Mouse (Mus musculus) kidney, embryonic 15.5 days (tissue): ENCODE results near the gene Smim7. TPM values are rescaled to one million over a fixed set of nuclear protein-coding genes. Genes with fewer than 3 reads are reported as not detected.

Experiments used
- ATAC-seq: fragments of 200-750 bp; cut with Nextera tagmentation; replicated peaks from 2 replicates; pipeline ENCODE4 v1.8.0; 2017; ENCODE audit warnings: moderate TSS enrichment; ENCODE audit not compliant: low FRiP score
- H3K27ac ChIP-seq: fragments of 300-500 bp; sonication (generic); 2 replicates; pipeline ENCODE4 v1.5.1; 2015; ENCODE audit warnings: mild to moderate bottlenecking, inconsistent platforms
- H3K27me3 ChIP-seq: fragments of 300-500 bp; sonication (generic); 2 replicates; pipeline ENCODE4 v1.6.1; 2015; ENCODE audit warnings: inconsistent platforms
- H3K36me3 ChIP-seq: fragments of 300-500 bp; sonication (generic); 2 replicates; pipeline ENCODE4 v1.6.1; 2015; ENCODE audit warnings: inconsistent platforms
- H3K4me1 ChIP-seq: fragments of 300-500 bp; sonication (generic); 2 replicates; pipeline ENCODE4 v1.6.1; 2015; ENCODE audit warnings: inconsistent platforms
- H3K4me2 ChIP-seq: fragments of 300-500 bp; sonication (generic); 2 replicates; pipeline ENCODE4 v1.6.1; 2015; ENCODE audit warnings: moderate library complexity, mild to moderate bottlenecking, inconsistent platforms
- H3K4me3 ChIP-seq: fragments of 300-500 bp; sonication (generic); replicated peaks from 2 replicates; pipeline ENCODE4 v1.5.1; 2015; ENCODE audit warnings: mild to moderate bottlenecking, inconsistent platforms
- H3K9ac ChIP-seq: fragments of 300-500 bp; sonication (generic); 2 replicates; pipeline ENCODE4 v1.6.1; 2015; ENCODE audit warnings: mild to moderate bottlenecking, inconsistent platforms
- H3K9me3 ChIP-seq: fragments of 300-500 bp; sonication (generic); replicated peaks from 2 replicates; pipeline ENCODE4 v1.6.1; 2016; ENCODE audit warnings: inconsistent platforms
- WGBS: fragments of 180-500 bp; shearing (Covaris S2); methylation state at CpG from one replicate; pipeline ENCODE4 v1.1.7; 2015; ENCODE audit warnings: mixed read lengths; 5-methylcytosine and 5-hydroxymethylcytosine counted together
- polyA plus RNA-seq: library from polyadenylated mRNA; unstranded; fragments of >200 nt; fragmentation: Nextera tagmentation; extraction: Ambion mirVana; gene quantifications from 2 replicates; pipeline ENCODE4 v1.2.1, GENCODE M21; 2015

The Smim7 gene
- polyA plus RNA-seq, 1 experiment from 2014 or later = 114 TPM

DNA sequence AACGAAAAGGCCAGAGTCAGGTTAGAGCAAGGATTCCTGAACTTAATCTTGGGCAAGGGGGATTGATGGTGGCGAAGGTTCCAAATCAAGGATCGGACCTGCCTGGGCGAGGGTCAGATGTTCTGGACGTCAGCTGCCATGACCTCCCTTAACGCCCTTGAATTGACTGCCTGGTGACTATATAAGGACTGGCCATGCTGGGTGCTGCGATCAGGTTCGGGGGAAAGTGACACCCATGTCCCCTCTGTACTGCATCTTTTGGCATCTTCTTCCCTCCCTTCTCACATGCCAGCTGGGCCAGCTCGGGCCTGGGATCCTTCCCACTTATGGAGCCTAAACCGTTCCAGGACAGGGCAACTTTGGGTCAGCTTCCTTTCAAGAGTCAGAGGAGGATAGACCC, 1.6 kb upstream of the Smim7 start:
- H3K9ac ChIP-seq = peak overlapping the region; percentile 65
- peaks cover 23% of the 10 kb centered on the region for H3K36me3 ChIP-seq
- no peaks in the 10 kb centered on the region; the same call in 1 of the 2 replicates for H3K9me3 ChIP-seq
- H3K27ac ChIP-seq = peak overlapping the region; percentile 99
- no peak for ATAC-seq
- peak overlapping the region; percentile 68 for H3K4me3 ChIP-seq
- H3K4me2 ChIP-seq = peak overlapping the region; percentile 93
- no peaks in the 10 kb centered on the region for H3K27me3 ChIP-seq
- WGBS = 3% methylated on average over 10 of the region's 10 CpGs
- H3K4me1 ChIP-seq = peaks cover 37% of the 10 kb centered on the region

DNA sequence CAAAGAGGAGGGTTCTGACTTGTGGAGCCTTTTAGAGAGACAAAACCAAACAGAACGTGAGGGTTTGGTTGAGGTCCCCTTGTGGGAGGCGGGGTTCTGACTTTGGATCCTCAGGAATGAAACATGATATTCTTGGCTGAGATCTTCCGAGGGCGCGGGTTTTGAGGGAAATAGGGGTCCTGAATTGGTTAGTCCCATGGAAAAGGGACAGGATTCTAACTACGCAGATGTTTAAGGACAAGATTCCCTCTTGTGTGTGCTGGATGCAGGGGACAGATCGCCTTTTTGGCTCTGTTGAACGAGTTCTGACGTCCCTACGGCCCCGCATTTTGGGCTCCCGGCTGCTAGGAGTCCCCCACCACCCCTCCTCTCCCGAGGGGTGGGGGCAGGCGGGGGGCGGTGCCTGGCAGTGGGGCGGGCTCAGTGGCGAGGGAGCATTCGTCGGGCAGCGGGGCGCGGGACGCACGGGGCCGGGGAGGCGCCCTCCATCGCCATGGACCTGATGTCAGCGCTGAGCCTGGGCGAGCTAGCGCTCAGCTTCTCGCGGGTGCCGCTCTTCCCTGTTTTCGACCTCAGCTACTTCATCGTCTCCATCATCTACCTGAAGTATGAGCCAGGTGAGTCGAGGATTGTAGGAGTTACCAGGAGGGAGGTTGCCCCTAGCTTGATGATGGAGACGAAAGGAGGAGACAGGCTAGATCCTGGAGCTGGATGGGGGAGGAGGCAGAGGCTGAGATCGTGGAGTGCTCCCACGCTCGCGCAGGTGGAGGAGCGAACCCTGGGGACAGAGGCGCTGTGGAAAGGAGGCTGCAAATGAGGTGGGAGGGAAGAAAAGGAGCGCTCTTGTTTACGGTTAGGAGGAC, 954 bp upstream of the Smim7 start, which contains the start of gene Tmem38a:
Tmem38a (plus strand) TSS at position 445 of the 863 bp plus-strand sequence.
- peaks cover 29% of the 10 kb centered on the region for H3K36me3 ChIP-seq
- peak within 1 kb of the TSS; percentile 65 for H3K9ac ChIP-seq
- H3K4me3 ChIP-seq = peak within 1 kb of the TSS; percentile 68
- no peaks in the 10 kb centered on the region for H3K9me3 ChIP-seq
- peaks cover 37% of the 10 kb centered on the region for H3K4me1 ChIP-seq
- ATAC-seq = peak; percentile 40
- under 1% methylated on average over 43 of the region's 45 CpGs for WGBS
- H3K4me2 ChIP-seq = peak within 1 kb of the TSS; percentile 93
- no peaks in the 10 kb centered on the region for H3K27me3 ChIP-seq
- H3K27ac ChIP-seq = peak within 1 kb of the TSS; percentile 99

DNA sequence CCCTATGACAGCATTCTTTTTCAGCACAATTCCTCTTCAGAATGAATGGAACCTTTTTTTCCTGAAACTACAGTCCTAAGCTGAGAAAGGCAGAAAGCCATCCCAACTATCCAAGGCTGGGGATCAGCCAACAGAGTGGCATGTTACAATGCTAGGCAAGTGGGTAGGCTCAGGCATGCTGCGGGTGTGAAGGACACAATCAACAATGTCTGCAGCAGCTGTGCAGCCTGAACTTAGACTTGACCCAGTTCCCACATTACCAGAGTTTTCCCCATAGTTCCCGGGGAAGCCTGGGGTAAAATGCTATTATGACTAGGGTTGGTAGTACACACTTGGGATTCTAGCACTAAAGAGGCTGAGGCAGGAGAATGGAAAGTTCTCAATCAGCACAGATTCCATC, 4.9 kb downstream of the Smim7 start:
- 95% methylated on average over 2 of the region's 2 CpGs for WGBS
- no peak overlapping the region for H3K4me3 ChIP-seq
- H3K4me2 ChIP-seq = no peak overlapping the region
- no peak for ATAC-seq
- H3K4me1 ChIP-seq = peaks cover 20% of the 10 kb centered on the region
- H3K36me3 ChIP-seq = peaks cover 72% of the 10 kb centered on the region
- no peaks in the 10 kb centered on the region for H3K27me3 ChIP-seq
- no peak overlapping the region for H3K9ac ChIP-seq
- no peak overlapping the region for H3K27ac ChIP-seq
- H3K9me3 ChIP-seq = no peaks in the 10 kb centered on the region

DNA sequence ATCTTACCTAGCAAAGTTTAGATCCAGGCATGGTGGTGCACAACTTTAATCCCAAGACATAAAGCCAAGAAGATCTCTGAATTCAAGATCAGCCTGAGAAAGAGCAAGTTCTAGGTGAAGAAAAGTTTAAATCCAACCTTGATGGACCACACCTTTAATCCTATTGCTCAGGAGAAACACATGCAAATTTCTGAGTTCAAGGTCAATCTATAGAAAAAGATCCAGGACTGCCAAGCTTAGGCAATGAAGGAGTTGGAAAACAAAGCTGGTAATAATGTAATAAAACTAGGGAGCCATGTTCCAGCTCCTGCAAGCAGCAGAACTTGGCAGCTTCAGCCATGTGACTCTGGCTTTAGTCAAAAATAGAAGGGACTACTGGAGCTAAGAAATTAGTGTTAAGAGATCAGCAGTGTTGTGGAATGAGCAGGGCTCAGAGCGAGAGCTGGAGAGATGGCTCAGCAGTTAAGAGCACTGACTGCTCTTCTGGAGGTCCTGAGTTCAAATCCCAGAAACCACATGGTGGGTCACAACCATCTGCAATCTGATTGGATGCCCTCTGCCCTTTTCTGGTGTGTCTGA, 9.7 kb downstream of the Smim7 start:
- Histone ChIP-seq H3K27ac (no peak overlapping the region), H3K4me2 (no peak overlapping the region), H3K9me3 (no peaks in the 10 kb centered on the region), H3K9ac (no peak overlapping the region), H3K4me3 (no peak overlapping the region), H3K27me3 (no peaks in the 10 kb centered on the region), H3K4me1 (no peaks in the 10 kb centered on the region), H3K36me3 (peaks cover 70% of the 10 kb centered on the region)
- ATAC-seq = no peak
- WGBS = 81% methylated on average over 1 of the region's 1 CpGs

DNA sequence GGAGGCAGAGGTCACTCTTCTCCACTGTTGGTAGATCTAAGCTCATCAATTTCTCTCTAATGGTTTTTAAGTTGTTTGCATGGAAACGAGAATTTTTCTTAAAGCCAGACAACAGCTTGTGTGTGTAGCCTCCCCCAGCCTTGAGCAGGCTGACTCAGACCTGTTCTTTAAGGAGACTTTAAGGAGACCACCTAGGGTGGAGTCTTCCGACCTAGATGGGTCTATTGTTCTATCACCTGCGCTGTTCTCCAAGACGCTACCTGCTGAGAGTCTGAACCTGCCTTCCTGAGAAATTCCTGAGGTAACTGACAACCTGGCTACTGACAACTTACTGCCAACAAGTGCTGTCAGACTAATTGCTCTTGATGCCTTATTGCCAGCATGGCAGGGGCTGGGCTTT, 15.1 kb downstream of the Smim7 start:
- 65% methylated on average over 4 of the region's 4 CpGs for WGBS
- H3K9me3 ChIP-seq = no peaks in the 10 kb centered on the region
- H3K27me3 ChIP-seq = no peaks in the 10 kb centered on the region
- H3K4me2 ChIP-seq = no peak overlapping the region
- H3K36me3 ChIP-seq = peaks cover 53% of the 10 kb centered on the region
- ATAC-seq = no peak
- H3K4me1 ChIP-seq = no peaks in the 10 kb centered on the region
- no peak overlapping the region for H3K4me3 ChIP-seq
- no peak overlapping the region for H3K9ac ChIP-seq
- no peak overlapping the region for H3K27ac ChIP-seq

DNA sequence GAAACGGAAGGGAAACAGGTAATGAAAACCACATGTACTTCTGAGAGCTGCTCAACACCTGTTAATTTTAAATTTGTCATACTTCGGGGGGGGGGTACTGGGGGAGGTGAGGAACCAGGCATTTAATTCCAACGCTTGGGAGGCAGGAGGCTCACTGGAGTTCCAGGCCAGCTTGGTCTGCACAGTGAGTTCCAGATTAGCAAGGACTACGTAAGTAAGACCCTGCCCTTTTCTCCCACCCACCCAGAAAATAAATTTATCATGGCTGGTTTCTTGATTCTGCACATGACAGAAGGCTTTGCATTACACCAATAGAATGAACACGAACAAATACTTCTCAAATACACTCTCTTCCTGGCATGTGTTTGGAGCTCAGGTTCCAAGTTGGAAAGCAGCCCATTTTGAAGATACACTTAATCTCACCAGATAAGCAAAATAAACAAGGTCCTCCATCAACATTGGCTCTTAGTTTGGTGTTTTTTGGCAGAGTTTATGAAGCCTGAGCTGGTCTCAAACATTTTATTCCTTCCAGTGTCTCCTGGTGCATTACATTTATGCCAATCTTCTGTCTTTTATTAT, 21.5 kb downstream of the Smim7 start:
- WGBS = 13% methylated on average over 5 of the region's 5 CpGs
- Histone ChIP-seq H3K27me3 (no peaks in the 10 kb centered on the region), H3K9me3 (no peaks in the 10 kb centered on the region), H3K27ac (peak overlapping the region; percentile 98), H3K36me3 (peaks cover 37% of the 10 kb centered on the region), H3K4me1 (peaks cover 24% of the 10 kb centered on the region), H3K4me3 (peak overlapping the region; percentile 76), H3K4me2 (peak overlapping the region; percentile 91), H3K9ac (peak overlapping the region; percentile 98)
- ATAC-seq = no peak

DNA sequence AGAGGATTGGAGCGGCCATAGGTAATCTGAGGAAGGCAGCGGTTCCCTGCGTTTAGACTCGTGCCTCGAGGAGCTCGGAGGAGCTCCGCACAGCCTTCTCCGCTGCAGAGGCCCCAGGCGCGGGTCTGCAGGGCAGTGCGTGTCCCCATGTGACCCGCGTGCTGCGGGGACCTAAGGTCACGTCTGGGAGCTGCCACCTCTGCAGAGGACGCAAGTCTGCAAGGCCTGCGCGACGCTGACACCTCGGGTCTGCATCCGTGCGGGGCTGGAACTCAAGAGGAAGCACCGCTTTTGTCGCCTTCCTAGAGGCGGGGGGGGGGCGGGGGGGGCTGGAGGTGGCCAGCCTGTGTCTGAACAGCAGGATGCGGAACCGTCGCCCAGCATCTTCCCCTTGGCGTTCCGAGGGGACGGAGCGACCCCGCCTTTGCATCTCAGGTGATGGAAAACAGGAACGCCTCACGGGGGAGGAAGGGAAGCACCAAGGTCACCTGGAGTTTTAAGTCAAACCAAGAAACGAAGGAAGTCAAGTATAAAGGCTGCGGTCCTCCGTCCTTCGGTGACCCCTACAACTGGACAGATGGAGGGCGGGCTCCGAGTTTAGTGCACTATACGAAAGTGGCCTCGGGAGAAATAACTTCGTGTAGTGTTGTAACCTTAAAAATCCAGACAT, 22.1 kb downstream of the Smim7 start:
- under 1% methylated on average over 42 of the region's 45 CpGs for WGBS
- H3K4me1 ChIP-seq = peaks cover 24% of the 10 kb centered on the region

DNA sequence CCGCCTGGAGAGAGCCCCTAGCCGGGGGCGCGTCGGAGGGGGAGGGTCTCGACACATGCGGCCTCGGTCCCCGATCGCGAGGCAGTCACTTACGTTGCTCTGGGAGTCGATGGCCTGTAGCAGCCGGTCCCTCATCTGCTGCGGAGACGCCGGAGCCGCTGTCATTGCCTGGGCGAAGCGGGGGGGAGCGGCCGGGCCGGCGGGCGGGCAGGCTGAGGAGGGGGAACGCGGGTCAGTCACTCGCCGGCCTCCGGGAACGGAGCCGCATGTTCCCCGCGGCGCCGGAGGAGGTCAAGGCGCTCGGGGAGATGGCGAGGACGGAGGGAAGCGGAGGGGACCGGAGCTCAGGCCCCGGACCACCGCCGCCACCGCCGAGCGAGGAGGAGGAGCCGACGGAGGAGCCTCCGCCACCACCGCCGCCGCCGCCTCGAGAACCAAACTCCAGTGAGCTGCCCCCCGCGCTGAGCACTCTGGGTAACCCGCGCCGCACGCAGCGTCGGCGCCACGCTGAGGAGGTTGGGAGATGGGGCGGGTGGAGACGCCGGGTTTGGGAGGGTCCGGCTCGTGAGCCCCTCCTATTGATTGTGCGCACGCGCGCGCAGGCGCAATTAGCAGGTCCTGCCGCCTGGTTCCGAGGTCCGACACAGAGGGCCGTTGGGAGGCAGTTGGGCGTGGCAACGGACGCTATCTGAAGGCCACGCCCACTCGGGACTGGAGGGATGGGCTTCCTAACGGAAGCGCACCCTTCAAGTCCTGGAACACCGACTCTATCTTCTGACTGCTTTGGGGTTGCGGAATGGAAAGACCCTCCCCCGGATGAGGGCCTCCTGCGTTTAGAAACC, 22.9 kb downstream of the Smim7 start, which contains the start of gene Med26:
Med26 (minus strand) TSS at position 469 of the 842 bp plus-strand sequence.
- H3K9ac ChIP-seq = peak within 1 kb of the TSS; percentile 98
- peak within 1 kb of the TSS; percentile 91 for H3K4me2 ChIP-seq
- peaks cover 25% of the 10 kb centered on the region for H3K4me1 ChIP-seq
- H3K36me3 ChIP-seq = peaks cover 38% of the 10 kb centered on the region
- H3K4me3 ChIP-seq = peak within 1 kb of the TSS; percentile 76
- ATAC-seq = peak; percentile 96
- H3K9me3 ChIP-seq = no peaks in the 10 kb centered on the region
- peak within 1 kb of the TSS; percentile 98 for H3K27ac ChIP-seq
- no peaks in the 10 kb centered on the region for H3K27me3 ChIP-seq
- under 1% methylated on average over 71 of the region's 92 CpGs for WGBS

More for the DNA sequence above, 22.1 kb downstream of the Smim7 start:
- Histone ChIP-seq H3K27ac (peak overlapping the region; percentile 98), H3K36me3 (peaks cover 40% of the 10 kb centered on the region), H3K27me3 (no peaks in the 10 kb centered on the region), H3K9ac (peak overlapping the region; percentile 98), H3K4me3 (peak overlapping the region; percentile 76), H3K4me2 (peak overlapping the region; percentile 91), H3K9me3 (no peaks in the 10 kb centered on the region)
- ATAC-seq = peak; percentile 82; the same call in 1 of the 2 replicates

DNA sequence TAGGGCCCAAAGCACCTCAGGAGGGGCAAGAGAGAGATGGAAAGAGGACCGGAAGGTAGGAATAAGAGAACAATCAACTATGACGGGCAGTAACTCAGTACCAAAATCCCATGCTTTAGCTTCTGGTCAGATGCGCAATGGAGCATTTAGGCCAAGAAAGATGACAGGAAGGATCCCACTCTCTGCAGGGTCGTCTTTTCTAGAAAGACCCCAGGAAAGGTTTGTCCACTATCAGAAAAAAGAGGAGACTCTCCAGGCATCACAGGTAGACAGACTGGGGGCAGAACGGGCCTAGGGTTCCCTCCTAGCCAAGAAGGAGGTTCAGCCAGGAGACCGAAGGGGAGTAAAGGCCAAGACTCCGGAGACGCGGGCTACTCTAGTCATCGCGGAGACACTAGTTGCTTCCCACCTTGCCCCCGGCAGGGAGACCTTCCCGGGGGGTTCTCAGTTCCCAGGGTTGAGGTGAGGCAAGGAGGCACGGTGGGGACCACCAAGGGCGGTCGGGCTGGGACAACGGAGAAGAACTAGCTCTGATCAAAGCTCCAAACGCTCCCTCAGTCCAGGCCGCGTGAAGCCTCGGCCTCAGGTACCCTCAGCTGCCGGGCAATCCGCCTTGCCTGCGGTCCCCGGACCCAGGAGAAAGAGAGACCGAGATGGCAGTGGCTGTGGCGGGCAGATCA, 23.6 kb downstream of the Smim7 start:
- H3K9me3 ChIP-seq = no peaks in the 10 kb centered on the region
- H3K27ac ChIP-seq = peak overlapping the region; percentile 86
- H3K4me3 ChIP-seq = peak overlapping the region; percentile 76
- peak; percentile 7 for ATAC-seq
- peaks cover 32% of the 10 kb centered on the region for H3K36me3 ChIP-seq
- H3K27me3 ChIP-seq = no peaks in the 10 kb centered on the region
- peaks cover 28% of the 10 kb centered on the region for H3K4me1 ChIP-seq
- H3K9ac ChIP-seq = peak overlapping the region; percentile 98
- H3K4me2 ChIP-seq = peak overlapping the region; percentile 91
- 2% methylated on average over 27 of the region's 27 CpGs for whole genome bisulfite sequencing

DNA sequence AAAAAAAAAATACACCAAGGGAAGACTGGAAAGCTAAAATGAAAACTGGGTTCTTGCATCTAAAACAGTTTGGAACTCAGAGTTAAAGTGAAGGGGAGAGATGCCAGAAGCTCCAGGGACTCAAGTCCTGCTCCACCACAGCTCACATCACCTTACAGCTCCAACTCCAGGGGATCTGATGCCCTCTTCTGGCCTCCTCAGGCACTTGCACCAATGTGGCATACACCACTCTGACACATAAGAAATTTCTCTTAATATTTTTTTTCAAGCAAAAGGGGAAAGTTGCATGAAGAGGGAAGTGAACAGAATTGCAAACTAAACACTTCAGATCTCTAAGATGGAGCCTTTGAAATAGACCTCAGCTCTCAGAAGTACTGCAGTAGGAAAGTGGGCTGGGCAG, 31.7 kb downstream of the Smim7 start:
- no peaks in the 10 kb centered on the region for H3K9me3 ChIP-seq

More for the DNA sequence above, 31.7 kb downstream of the Smim7 start:
- H3K36me3 ChIP-seq = peaks cover 8% of the 10 kb centered on the region
- no peaks in the 10 kb centered on the region for H3K27me3 ChIP-seq
- H3K4me2 ChIP-seq = no peak overlapping the region
- H3K9ac ChIP-seq = no peak overlapping the region
- H3K27ac ChIP-seq = no peak overlapping the region
- H3K4me3 ChIP-seq = no peak overlapping the region
- ATAC-seq = no peak
- H3K4me1 ChIP-seq = 0 out of 2 replicates have a peak, but pooled peaks cover 4% of the 10 kb centered on the region
